Mouse (Mus musculus) urinary bladder, adult 2 months (tissue): ENCODE results near the gene Arl5c. TPM values are rescaled to one million over a fixed set of nuclear protein-coding genes. Genes with fewer than 3 reads are reported as not detected.

Experiments
- DNase-seq: peaks from one replicate; pipeline ENCODE4 v3.0.0; 2022; ENCODE audit warnings: low spot score
- polyA plus RNA-seq: library from polyadenylated mRNA; depleted of rRNA; stranded (reverse); fragments of >200 nt; gene quantifications from 2 replicates; pipeline ENCODE4 v1.2.3, GENCODE M21; 2012

Arl5c gene
- polyA plus RNA-seq, 1 experiment: 3.9 TPM

DNA sequence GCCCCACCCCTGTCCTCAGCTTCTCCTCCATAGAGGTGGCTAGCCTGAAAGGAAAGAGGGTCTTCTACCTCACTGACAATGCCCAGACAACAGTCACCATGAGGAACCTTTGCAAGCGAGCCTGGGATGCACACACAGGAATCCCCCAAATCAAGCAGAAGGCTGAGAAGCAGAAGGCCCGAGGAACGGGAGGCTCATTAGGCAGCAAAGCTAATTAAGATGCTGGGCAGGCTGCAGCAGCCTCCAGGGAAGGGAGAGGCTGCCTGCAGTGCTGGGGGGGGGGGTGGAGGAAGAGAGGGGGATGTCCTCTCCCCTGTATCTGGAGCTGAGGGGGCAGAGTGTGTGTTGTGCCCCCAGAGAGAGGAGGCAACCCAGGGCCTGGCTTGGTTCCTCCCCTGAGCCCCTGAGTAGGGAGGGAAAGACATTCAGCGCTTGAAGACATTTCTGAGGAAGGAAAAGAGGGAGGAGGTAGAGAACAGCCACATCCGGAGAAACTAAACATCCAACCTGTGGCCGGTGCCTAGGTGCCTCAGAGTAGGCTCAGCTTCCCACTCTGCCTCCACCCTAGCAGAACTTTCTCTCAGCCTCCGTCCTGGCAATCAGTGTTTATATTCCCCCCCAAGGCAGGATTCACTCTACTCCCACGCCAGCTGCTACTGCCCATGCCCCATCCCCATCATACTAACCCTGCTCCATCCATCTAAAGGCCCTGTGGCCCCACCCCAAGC is 24.1 kb upstream of the Arl5c start:
- no peak for DNase-seq

DNA sequence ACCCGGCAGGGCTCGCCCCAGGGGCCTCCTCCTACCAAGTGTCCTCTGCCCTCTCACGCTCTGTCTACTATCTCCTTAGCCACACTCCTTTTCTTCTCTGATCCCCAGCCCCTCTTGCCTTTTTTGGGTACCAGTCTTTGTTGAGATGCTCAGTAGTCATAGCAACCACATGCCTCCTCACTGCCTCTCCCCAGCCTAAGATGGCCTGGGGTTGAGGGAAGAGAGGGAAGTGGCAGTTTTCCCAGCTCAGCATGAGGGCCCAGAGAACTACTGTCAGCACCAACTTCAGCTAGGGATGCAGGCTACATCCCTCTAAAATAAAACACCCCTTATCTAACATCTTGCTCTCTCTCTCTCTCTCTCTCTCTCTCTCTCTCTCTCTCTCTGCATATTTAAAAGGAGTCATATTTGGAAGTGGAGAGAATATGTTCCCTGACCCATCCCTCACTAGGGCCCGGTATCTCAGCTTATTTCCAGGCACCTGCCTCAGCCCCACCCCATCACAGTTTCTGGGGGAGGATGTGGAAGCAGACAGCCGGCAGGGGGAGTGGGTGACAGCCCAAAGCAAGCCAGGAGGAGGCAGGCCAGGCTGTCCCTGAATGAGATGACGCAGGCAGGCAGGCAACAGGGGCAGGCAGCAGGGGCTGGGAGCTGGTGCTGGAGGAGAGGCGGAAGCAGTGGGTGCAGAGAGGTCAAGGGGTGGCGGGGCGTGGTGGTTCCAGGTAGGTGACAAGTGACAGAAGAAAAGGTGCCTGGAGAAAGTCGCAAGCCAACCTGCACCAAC is 23.1 kb upstream of the Arl5c start:
- DNase-seq: no peak

DNA sequence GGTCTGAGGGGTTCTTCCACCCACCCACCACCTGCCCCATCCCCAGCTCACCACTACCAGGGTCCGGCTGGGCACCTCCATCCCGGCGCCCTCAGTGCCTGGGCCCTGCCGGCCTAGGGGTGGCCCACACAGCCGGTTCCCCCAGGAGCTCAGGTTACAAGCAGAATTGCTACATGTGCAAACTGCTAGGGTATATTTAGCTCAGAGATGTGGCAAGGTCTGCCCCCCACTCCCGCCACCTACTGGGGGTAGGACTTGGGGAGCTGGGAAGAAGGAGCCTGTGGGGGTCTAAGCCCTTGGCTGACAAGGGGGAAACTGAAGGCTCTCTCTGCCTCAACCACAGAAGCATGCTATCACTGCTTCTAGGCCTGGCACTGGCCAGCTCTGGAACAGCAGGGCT is 22.2 kb upstream of the Arl5c start:
- DNase-seq: no peak

DNA sequence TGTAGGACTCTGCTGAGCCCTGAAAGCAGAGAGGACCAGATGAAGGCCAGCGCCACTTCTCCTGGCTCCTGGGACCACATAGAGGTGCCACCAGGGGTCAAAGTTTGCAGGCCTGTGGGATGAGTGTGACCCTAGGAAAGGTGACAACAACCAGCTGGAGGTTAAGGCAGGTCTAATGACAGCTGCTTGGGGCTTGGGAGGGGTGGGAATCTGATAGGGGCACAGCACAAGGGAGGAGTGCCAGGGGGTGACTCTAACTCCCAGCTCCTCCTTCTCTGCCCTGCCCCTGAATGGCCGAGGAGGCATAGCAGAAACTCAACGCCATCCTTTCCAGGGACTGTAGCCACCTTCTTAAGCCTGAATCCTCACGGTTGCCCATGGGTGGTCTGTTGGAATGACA is 20.8 kb upstream of the Arl5c start:
- no peak for DNase-seq

DNA sequence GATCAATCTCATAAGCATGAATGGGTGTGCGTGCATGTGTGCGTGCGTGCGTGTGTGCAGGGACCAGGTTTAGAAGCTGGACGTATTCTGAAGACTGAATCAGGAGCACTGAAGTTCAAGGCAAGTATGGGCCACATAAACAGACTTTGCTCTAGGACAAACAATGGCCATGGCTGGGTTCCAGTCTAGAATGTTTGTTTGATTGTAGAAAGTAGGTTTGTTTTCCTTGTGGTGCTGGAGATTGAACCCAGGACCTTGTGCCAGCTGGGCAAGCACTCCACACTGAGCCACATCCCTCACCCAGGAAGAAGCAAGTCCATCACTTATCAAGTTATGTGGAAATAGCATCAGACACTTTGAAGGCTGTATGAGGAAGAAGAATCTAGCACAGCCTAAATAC is 20.2 kb upstream of the Arl5c start:
- DNase-seq: no peak

DNA sequence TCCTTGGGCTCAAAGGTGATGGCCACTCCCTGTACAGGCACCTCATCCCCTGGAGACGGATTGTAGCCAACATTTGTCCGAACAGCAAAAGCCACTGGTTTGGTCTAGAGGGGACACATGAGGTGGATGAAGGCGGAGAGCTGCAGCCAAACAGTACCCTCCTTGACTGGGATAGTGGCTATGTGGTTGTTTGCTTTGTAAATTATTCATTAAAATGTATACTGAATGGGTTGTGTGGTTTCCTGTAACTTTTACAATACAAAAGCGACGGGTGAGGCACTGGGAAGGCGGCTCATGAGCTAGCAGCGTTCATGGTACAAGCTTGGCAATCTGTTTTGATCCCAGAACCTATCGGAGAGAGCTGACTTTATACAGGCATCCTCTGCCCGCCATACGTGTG is 16.9 kb upstream of the Arl5c start:
- DNase-seq: no peak

DNA sequence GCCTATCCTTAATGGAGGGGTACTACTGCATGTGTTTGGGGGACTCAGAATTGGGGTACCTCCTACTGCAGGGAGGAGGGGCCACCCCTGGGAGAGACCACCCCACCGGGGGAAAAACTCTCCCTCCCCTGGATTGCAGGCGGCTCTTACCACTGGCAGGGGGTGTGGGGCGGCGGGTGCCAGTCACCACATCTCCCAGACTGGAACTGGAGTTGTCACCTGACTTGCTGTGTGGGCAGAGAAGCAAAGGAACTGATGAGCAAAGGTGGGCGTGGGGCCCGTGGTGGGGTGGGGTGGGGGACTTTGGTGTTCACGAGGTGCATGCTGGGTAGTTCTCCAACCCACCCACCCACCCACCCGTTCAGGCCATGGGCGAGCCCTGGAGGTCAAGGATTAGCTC is 15.7 kb upstream of the Arl5c start:
- no peak for DNase-seq

DNA sequence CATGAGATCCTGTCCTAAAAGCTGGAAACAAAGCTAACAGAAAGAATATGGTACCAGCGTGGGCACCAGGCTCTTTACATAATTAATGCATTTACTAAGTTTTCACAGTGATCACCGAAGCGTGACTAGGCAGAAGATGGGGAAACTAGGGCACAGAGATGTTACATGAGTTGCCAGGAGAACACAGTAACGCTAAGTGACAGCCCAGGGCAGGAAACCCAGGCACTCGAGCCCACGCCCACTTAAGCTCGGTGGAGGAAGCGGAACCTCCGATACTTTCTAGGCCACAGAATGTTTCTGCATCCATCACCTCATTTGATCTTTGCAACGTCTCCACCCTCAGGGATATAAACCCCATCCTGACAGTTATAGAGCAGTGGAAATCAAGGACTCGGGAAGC is 12.1 kb upstream of the Arl5c start:
- no peak for DNase-seq

DNA sequence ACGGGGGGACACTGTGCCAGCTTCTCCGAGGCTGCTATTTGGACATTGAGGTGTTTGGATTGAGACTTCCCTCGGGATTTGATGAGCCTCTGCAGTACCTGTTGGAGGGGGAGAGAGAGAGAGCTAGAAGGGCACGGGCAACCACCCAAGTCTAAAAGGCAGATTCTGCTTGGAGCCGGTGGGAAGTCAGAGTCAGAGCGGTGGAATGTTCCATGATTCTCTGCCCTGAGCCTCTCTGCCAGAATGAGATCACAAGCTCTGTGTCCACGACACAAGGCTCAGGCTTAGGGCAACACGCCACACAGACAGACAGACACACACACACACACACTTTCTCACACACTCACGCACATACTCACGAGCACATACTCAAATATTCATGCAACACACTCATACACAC is 9.7 kb upstream of the Arl5c start:
- DNase-seq: no peak

DNA sequence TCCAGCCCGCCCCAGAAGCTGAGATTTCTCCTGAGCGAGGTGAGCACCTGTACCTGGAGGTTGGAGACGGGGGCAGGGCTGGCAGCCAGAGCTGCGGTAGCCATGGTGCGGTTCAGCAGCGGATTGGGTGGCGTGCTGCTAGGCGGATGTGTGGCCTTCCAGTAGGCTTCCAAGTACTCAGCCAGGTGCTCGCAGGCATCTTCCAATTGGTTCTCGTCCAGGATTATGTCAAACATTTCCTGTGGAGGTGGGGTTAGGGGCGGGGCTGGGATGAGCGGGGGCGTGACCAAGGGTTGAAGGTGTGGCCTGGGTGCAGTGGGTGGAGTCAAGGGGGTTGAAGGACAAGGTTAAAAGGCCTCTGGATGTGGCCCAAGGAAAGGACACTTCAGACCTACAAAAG is 9.1 kb upstream of the Arl5c start:
- peak; percentile 18 for DNase-seq

DNA sequence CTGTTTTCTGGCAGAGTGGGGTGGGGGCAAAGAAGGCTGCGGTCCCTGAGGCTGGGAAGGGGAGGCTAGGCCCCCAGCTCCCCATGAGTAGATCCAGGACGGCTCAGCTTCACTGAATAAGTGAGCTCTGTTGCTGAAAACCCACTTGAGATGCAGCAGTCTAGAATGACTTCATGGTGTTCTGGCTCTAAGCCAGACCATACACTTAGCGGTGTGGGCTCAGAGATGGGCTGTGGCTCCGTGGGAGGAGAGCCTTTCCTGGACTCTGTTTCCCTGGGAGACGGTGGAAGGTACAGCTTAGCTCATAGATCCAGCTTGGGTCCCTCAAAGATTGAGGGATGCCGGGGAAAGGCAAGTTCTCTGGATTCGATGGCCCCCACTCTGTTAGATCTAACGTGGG is 8.2 kb upstream of the Arl5c start:
- DNase-seq: no peak

DNA sequence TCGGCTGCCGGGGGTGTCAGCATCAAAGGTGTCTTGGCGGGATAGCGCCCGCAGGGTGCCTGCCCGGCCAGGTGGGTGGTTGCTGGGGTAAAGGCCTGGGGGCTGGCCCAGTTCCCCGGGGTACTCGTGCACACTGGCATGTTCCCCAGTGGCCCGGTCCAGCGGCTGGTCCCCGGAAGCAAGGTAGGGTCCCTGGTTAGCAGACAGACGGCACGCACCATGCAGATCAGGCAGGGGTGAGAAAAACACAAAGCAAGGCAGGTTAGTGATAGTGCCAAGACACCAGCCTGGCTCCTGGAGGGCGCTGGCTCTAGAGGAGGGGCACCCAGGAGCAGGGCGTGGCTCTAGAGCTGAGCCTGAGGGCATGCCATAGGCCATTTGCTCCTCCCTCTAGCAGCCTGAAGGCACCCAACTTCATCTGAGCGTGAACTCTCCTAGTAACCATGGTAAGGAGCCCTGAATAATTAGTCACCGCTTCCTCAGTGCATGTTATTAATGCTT is 7.2 kb upstream of the Arl5c start:
- DNase-seq: peak; percentile 23

DNA sequence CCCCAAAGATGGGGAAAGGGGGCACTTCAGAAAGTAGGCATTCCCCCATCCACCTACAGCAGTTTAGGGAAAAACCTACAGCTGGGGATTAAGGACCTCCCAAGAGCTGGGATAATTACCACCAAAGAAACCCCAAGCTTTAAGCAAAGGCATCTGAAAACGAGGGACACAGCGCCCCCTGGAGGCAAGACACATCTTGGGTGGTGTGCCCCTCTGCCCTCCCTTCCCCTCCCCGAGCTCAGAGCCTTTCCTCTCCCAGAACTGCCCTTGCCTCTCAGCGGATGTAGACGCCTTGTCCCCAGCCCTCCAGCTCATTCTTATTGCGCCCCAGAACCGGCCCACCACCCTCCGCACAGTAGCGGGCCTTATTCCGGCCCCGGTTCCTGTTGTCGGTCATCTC is 6.6 kb upstream of the Arl5c start:
- peak; percentile 59 for DNase-seq

DNA sequence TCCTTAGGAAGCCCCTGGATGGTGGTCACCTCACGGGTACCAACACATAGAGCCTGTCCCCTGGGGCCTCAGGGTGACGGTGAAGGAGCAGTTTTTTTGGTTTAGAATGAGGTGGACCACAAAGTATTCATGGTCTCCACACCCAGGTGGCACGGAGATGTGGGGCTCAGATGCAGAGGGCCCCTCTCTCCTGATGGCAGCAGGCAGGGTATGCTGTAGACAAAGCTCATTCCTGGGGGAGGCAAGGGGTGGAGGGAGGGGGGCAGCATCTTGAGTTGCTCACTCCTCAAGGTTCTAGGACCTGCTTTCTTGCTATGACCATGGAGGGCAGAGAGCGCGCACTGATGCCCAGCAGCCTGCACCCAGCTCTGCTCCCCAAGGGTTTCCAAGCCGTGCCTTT is 6.0 kb upstream of the Arl5c start:
- DNase-seq: peak; percentile 13

DNA sequence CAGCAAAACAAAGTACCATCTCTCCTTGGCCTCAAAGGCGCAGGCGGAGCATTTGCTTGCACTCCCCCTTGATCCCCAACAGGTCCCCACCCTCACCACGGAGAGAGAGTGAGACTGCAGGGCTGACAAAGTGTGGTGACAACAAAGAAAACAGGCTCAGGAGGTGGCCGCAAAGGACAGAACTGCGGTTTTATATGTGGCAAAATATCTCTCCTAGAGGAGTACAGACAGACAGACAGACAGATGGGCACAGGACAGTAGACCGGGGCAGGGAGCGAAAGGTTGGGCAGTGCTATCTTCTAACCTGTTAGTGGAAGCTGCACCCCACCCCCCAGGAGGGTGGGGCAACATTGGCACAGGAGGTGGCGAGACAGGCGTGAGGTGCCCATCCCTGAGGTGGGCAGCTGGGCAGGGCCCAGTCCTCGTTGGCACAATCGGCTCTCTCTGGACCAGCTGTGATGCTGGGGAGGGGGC is 5.4 kb upstream of the Arl5c start:
- no peak for DNase-seq

DNA sequence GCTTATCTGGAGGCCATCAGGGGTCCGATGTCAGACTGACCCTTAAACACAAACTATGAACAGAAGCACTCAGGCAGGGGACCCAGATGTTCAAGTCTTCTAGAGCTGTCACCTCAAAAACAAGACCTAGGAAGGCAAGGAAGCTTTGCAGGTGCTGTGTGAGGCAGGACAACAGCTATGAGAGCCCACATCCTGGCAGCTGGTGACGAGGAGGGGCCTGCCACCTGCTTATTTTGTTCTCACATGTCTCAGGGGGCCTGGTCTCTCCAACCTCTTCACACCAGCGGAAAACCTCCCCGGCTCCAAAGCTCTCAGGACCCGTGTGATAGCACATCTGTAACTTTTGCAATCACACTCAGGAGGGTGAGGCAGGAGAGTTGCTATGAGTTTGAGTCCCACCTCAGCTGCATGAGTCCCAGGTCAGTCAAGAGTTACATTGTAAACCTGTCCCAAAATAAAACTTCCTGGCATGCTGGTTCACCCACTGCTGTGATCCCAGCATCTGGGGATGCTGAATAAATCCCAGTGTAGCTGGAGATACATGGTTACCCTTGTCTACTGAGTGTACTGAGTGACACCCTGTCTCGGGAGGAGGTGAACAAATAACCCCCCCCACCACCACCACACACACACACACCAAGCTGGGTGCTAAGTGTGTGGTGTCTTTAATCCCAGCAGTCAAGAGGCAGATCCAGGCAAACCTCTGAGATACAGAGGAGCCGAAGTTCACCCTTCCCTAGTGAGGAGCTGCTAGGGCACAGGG is 4.6 kb upstream of the Arl5c start:
- no peak for DNase-seq

DNA sequence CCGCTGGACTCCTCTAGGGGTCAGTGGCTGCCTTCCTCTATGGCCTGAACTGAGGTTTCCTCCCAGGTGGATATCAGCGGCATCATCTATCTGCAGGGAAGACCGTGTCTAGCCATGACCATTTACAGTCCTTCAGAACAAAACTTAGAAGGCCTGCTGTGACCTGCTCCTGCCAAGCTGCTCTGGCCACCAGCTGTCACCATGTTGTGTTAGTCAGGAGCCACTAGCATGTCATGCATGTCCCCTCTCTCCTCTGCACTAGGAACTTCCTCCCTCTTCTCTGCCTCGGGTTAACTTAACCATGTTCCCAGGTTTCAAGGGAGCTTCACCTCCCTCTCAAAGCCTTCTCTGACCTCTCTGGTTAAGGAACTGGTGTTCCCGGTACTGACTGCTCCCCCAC is 3.8 kb upstream of the Arl5c start:
- DNase-seq: no peak

DNA sequence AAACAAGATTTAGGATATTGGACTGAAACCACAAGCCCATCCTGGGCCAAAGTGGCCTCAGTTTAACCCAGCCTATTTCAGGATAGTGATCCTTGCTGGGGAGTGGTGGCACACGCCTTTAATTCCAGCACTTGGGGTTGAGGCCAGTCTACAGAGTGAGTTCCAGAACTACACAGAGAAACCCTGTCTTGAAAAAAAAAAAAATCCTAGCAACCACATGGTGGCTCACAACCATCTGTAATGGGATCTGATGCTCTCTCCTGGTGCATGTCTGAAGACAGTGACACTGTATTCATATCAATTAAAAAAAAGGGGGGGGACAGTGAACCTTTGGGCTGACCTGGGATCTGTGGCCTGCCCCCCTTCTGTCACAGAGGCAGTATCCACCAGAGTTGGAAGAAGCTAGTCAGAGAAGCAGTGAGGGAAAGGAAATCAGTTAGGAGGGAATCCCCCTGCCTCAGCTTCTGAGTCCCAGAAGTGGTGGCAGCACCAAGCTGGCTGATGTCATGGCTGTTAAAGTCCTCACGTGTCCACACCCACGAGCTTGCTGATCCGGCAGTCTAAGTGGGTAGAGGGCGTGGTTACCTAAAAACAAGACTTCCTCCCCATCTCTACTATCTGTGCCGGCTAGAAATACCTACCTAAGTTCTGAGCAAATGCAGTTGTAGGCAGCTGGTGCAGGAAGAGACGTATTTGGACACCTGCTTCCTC is 3.1 kb upstream of the Arl5c start:
- no peak for DNase-seq

DNA sequence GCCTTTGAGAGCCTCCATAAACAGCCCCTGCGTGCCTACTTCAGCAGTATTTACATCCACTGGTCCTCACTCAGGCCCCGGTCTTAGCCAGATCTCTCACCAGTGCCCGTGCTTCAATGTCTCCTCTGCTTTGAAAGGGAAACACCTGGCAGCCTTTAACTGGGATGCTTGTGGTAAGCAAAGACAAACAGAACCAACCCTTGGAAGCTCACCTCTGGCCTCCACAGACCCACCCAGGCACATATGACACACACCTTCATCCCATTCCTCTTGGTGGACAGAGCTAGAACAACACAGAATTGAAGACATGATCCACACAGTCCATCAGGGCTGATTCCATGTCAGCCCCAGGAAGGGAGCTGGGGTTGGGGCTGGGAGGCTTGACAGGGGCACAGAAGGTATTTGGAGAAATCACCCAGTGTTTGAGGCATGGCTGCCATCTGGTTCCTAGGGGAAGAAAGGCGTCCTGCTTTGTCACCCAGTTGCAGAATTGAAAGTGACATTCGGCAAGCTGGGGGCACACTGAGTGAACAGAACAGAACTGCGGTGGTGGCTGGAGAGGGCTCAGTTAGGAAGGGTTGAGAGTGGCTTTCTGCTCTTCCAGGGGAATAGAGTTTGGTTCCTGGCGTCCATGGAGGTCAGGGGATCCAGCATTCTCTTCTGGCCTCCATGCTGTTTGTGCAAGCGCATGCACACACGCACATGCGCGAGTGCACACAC is 2.3 kb upstream of the Arl5c start:
- DNase-seq: no peak

DNA sequence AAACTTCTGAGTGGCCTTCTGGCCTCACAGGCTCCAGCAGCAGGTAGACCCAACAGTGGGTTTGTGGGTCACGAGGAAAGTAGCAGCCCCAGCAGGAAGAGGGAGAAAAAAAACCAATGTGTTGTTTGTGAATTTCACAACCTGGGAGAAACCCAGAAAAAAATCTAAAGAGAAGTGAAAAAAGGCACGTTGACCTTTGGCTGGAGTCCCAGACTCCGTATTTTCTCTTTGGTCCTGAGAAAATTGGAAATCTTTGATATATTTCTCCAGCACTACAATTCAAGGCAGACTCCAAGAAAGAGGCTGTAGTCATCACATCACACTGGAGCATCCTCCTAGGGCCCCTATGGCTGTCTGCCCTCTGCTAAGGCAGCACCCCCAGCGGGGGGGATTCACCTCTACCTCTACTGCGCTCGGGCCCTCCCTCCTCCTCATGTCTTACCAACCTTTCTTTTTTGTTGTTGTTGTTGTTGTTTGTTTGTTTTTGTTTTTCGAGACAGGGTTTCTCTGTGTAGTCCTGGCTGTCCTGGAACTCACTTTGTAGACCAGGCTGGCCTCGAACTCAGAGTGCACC is 1.5 kb upstream of the Arl5c start:
- no peak for DNase-seq

DNA sequence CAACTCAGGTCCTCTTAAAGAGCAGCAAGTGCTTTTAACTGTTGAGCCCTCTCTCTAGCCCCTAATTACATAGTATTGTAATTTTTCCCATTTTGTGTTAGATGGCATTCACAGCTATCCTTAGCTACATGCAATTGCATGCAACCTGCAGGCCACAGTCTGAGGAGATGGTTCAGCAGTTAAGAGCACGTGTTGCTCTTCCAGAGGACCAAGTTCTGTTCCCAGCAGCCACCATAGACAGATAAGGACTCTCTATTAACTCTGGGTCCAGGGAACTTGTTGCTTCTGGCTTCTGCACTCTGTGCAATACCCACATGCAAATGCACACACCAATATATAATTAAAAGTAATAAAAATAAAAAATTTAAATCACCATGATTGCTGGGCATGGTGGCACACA is 710 bp upstream of the Arl5c start:
- no peak for DNase-seq
